Mouse (Mus musculus): ENCODE results near the gene Gm10961. TPM values are rescaled to one million over a fixed set of nuclear protein-coding genes. Genes with fewer than 3 reads are reported as not detected.
A peak's percentile ranks its signal among the peaks of the same experiment; 100 is the strongest.

The Gm10961 gene
- not detected for total RNA-seq (2021)
- long read RNA-seq, experiment 1, result 0 reads
- long read RNA-seq, experiment 2, result 0 reads

DNA sequence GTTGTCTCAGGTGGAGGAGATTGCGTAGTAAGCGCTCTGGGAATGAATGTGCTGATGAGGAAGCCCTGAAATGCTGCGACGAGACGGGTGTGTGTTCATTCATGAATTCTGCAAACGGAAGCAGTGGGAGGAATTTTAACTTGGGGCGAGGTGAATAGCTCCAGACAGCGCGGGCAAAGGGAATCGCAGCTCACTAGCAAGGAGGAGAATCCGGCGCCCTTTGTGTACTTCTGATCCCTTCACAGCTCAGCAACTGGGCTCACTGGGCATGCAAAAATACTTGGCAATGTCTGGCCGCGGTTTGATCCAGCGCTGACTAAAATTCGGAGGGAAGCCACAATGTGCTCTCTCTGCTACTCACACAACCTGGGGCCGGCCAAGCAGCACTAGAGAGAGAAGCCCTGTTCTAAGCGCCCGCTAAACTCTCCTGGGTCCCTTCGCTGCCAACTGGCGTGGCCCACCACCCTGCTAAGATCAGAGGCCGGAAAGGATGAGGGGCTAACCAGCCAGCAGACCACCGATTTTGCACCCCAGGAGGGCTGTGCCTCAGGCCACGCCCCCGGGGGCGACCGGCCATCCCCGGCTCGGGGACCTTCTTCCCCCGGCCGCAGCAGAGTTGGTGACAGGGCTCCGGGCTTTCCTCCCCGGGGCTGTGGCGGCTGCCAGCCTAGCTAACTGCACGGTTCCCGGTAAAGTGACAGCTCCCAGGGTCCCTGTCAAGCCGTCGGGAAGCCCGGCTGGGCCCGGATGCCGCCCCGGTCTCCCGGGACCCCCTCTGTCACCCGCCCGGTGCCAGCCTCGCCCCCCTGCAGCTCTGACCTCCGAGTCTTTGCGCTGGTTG lies at the start of gene Gm10961:
Gene Gm10961 (plus strand): TSS at position 641 of the 841 bp plus-strand sequence.
- DNase-seq (ENCODE audit: low spot score in 2 of 2), result peak; percentile 35 to 61
- intact Hi-C loops (cut with DNase I), result loop anchor here (5.0 kb wide), 1 partner anchor 56 kb away; no protein-coding TSS in a partner anchor

DNA sequence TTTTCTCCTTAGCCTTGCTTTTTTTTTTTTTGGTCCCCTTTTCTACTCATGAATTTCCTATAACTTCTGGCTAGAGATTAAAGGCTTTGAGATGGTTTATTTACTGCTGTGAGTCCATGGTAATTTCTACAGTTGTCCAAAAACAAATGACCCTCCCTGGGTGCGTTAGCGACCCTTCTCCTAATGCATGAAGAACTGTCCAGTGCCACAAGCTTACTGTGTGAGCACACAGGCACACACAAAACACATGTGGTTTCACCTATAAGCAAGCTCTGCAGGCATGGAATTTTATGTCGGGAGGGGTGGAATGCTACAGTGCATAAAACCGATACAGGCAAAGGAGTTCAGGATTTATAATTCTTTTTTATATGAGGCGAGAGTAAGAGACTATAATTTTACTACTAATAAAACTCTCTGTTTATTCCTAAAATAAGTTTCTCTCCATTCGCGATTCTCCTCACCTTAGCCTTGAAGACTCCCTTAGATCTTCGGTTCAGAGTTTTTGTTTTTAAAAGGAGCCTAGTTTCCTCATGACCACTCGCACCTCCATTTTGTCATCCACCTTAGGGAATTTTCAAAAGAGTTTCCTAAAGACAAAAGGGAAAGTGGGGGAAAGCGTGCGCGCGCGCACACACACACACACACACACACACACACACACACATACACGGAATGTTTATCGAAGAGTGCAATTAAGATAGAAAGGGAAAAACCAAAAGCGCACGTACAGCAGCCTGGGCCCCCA lies 48.8 kb upstream of the Gm10961 start:
- no peak for DNase-seq (ENCODE audit: low spot score in 2 of 2)
- intact Hi-C loops (cut with DNase I), result no loop called here

DNA sequence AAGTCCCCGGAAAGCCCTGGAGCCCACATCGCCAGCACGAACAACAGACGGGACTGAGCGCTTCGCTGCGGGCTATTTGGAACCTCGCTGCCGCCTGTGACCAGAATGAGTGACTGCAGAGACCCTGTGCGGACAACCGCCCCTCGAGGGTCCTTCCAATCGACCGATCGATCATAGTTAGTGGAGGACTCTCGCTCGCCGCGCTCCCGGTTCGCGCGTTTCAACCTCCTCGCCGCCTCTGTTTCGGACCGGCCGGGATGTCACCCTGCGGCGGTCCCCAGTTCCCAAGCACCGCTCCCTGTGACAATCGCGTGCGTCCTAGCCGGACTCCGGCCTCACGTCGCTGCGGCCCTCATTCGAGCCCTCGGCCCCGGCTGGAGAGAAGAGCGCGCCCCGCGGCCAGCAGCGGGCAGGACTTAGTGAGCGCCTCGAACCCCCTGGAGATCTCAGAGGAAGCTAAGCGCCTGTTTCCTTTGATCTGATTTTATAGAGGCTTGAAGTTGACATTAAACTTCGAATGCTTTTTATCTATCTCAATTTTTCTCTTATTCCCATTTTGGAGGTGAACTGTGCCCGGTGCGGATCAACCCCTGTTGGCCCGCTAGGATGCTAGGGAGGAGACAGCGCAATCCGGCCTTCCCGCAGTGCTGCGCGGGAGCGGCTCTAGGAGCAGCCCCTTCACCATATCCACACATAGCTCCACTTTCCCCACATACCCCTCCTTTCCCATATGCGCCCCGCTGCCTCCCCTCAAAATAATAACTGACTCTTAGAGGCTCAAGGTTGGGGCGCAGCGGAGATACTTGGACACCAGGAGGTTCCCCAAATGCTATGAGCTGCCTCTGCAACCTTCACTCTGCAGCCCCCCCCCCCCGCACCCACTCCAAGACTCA lies 48.0 kb upstream of the Gm10961 start:
- intact Hi-C loops (cut with DNase I), result no loop called here
- DNase-seq (ENCODE audit: low spot score in 2 of 2), result no peak

DNA sequence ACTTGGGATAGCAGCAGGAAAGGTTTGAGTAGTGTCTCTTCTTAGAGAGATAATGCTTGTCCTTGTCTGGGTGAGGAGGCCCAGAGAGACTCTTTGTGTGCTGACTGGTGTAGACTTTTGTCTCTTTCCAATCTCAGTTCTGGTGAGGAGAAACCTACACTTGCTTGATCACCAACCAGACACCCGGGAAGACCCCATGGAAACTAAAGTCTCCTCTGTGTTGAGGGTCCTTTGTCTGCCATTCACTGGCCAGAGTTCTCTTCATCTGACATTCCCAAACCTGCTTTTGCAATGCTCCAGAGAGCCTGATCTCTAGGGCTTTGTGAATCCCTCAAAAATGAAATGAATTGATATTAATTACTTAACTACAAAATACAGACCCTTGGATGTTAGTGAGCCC lies 47.2 kb upstream of the Gm10961 start:
- DNase-seq (ENCODE audit: low spot score in 2 of 2), result no peak
- intact Hi-C loops (cut with DNase I), result no loop called here

DNA sequence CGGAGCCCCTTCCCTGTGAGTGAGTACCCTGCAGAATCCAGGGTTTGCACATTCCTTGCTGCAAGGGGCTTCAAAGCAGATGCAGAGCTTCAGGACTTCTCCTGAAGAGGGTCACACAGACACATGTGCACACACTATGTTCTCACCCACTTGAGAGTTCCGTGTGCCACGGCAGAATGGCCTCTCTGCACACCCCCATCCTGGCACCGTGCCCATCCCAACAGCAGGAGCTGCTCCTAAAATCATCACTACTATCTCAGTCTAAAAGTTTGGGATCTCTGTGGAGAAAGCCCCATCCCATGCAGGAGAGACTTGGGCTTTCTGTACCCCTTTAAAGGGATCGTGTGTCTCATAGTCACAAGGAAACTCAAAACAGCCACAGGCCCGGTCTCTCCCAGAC lies 44.6 kb upstream of the Gm10961 start:
- DNase-seq (ENCODE audit: low spot score in 2 of 2), result no peak
- intact Hi-C loops (cut with DNase I), result no loop called here

DNA sequence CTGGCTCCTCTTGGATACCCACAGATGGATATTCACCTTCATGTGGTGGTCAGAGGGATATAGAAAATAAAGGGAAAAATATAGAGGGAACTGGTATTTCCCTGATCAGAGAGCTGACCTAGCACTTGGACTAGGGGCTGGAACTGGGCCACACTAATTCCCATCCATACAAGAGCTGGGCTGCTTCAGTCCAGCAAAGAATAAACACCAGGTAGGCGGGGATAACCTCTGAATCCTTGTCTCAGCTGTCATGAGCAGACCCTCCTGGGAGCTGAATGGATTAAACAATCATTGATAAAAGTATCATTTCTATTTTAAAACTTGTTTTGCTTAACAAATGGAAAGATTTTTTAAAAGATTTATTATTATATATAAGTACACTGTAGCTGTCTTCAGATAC lies 39.5 kb upstream of the Gm10961 start:
- no peak for DNase-seq (ENCODE audit: low spot score in 2 of 2)
- intact Hi-C loops (cut with DNase I), result no loop called here

DNA sequence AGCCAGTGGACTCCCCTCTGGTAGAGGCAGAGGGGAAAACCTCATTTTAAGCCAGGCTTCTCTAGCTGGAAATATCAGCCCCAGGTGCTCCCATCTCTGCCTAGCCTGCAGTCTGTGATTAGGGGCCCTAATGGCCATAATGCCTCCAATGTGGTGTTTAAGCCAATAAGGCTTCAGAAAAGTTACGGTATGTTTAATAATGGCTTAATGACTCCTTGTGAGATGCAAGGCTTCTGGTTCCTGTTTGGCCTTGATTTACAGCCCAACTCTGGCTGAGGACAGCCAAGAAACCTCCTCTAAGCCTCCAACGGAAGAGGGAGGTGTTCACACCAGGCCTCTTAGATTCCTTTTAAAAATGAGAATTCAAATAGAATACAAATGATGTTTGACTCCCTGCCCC lies 37.5 kb upstream of the Gm10961 start:
- intact Hi-C loops (cut with DNase I), result no loop called here
- DNase-seq (ENCODE audit: low spot score in 2 of 2), result no peak

DNA sequence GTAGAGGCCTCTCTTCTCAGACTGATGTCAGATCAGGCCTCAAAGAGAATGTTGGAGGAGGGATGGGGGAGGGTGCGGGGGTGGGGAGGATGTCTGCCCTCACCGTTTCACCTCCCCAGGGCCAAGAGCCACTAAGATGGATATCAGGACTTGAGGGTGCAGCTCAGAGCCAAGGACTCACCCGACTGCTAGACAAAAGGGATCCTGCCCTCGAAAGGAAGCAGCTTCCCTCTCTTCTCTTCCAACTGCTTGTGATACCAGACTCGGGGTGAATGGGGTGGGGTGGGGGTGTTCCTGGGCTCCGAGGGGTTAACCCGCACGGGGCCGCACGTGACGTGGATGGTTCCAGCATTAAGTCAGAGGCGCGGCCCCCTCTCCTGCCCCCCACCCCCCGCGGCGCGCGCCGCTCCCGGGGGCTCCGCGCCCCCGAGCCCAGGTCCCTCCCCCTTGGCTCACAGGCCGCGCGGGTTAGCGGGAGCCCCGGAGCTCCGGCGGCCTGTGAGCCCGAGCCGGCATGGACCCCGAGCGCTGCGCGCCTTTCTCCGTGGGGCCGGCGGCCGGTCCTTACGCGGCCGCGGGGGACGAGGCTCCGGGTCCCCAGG lies 36.4 kb upstream of the Gm10961 start, which contains the start of gene Alx3:
Gene Alx3 (plus strand): TSS at position 370 of the 602 bp plus-strand sequence.
- intact Hi-C loops (cut with DNase I), result no loop called here

DNA sequence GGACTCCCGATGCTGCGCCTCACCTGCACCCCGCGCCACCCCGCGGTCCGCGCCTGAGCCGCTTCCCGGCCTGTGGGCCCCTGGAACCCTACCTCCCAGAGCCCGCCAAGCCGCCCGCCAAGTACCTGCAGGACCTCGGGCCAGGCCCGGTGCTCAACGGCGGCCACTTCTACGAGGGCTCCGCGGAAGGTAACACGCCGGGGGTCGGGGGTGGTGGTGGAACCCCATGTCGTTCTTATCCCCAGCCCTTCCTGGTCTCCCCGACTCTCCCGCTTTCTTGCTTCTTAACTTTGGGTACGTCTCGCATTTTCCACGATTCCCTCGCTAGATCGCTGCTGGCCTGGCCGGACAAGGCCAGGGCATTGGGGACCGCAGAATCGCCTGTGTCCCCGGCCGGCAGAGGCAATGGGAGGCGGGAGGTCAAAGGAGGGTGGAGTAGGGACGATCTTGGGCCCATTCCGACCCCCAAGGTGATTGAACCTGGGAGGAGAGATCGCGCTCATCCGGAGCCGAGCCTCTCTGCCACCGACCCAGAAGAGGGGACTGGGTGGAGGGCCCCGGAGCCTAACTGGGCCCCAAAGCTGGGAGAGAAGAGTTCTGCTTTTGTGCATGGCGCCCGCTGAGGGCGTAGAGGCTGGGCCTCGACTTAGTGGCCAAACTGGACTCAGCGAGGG lies 35.7 kb upstream of the Gm10961 start:
- intact Hi-C loops (cut with DNase I), result no loop called here
- no peak for DNase-seq (ENCODE audit: low spot score in 2 of 2)

More for the DNA sequence above, 36.4 kb upstream of the Gm10961 start, which contains the start of gene Alx3:
- no peak for DNase-seq (ENCODE audit: low spot score in 2 of 2)

DNA sequence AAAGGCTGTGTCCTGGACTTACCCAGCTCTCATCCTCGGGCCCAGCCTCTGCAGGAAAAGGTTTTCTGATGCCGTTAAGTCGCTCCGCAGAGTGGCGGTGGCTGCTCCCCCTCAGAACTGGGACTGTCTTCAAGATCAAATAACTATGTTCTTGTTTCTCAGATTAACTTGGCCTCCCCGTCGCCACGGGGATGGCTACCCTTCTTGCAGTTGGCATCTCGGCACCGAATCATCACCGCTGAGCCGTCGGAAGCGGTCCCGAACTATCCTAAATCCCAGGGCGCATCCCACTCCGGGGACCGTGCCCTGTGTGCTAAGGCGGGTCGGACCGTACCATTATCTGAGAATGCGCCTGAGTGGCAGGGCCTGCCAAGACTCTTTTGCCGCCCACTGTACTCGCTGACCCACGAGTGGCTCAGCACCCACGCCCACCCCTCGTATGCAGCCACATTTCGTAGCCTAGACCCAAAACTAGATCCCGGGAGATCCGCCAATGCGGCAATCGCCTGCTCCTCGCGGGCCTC lies 35.1 kb upstream of the Gm10961 start:
- intact Hi-C loops (cut with DNase I), result no loop called here
- DNase-seq (ENCODE audit: low spot score in 2 of 2), result no peak

DNA sequence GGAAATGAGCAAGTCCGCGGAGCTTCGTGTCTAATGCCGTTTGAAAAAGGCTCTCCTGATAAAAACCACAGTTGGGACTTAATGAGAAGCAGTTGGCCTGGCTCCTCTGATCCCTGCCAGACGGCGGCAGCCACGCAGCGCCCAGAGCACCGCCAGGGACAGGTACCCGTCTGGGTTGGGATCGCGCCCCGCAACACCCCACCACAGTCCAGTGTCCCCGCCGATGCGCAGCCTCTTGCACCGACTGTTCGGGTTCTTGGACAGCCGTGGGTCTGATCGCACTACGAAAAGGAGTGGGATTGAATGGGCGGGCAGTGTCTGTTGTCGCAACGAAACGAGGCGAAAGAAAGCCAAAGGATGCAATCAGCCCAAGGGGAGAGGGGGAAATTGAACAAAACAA lies 34.6 kb upstream of the Gm10961 start:
- intact Hi-C loops (cut with DNase I), result no loop called here
- DNase-seq (ENCODE audit: low spot score in 2 of 2), result no peak

DNA sequence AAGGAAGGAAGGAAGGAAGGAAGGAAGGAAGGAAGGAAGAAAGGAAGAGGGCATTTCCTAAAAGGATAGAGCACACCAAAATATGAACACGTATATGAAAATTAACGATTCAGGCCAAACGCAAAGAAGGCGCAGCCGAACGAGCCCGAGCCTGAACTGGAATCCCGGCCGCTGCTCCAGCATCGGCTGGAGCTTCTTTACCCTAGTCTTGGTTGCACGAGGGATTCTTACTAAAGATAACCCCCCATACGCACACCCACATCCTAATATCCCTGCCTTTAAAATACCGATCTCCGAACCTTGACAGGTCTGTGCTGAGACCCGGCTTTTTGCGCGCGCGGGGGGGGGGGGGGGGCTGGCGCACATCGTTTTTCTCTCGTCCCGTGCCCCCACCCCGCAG lies 34.0 kb upstream of the Gm10961 start:
- intact Hi-C loops (cut with DNase I), result no loop called here
- no peak for DNase-seq (ENCODE audit: low spot score in 2 of 2)

DNA sequence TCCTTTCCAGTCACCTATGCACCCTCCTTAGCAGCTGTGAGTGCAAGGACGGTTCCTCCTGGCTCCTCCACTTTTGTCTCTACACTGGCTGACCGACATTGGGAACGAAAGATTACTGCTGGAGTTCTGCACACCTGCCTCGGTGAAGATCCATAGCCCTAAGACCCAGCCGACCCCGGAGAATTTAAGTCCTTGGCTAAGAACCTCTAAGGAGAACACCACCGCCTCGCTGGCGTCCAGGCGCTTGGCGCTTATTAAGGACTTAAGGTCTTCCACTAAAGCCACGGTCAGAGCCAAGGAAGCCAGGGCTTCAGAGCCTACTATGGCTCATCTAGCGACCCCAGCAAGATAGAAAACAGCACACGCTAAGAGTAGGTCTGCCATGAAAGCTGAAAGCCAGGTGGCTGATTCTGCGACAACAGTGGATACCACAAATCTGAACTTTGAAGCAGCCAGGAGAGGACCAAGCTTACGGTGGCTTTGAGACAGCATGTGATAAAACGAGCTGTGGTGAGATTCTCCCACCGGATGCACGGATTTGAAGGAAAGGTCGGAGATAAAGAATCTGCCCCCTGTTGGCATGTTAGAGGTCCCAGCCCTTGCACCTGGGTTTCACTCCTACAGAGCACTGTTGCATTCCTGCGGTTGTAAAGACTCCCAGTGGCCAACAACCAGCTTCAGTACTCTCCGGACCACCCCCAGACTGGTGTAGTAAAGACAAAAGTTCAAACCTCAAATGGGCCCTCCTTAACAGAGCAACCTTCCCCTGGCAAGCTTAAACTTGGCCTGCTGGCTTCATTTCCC lies 33.3 kb upstream of the Gm10961 start:
- intact Hi-C loops (cut with DNase I), result no loop called here
- no peak for DNase-seq (ENCODE audit: low spot score in 2 of 2)

DNA sequence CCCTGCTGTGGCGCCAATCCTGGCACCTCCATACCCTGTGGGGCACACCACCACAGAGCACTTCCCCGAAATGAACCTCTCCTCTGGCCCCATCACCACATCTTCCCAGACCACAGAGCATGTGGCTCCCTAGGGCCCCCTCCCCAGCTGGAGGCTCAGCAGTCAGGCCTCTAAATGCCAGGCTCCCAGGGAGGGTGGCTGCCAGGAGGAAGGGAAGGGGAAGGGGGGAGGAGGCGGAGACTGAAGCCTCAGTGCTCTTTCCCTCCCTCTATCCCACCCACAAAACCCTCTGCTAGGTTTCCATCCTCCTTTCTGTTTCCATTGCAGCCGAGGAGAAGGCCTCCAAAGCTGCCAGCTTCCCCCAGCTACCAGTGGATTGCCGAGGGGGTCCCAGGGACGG lies 31.0 kb upstream of the Gm10961 start:
- no peak for DNase-seq (ENCODE audit: low spot score in 2 of 2)
- intact Hi-C loops (cut with DNase I), result no loop called here

DNA sequence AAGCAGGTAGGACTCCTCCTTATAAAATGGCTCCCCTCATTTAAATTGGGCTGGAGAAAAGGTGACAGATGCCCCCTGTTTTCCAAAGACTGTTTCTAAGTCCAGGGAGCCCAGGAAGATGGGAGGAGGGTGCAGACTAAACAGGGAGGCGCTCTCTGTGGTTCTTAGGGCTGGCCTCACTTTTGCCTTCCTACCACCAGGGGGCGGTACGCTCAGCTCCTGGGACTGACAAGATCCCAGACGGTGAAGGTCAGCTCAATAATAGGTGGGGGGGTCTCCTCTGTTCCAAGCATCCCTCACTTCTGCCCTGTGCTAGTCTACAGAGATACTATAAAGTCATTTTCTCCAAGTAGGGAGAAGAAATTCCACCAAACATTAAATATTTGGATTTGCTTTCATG lies 25.8 kb upstream of the Gm10961 start:
- DNase-seq (ENCODE audit: low spot score in 2 of 2), result peak; percentile 43 to 45

DNA sequence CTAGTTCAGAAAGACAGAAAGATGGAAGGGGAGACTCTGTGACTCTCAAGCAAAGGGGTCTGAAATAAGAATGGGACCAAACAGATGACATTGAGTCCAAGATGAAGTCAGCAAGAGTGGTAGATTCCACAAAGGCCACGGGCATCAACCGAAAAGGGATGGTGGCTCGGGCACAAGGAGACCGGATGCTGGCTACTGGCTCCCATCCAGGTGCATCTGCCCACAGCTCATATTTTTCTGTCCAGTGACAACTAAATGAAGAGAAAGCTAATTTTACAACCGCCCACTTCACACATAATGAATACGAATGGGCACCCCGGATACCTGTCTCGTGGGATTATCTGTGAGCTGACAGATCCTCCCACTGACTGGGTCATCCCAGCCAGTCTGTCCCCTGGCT lies 23.9 kb upstream of the Gm10961 start:
- intact Hi-C loops (cut with DNase I), result no loop called here
- no peak for DNase-seq (ENCODE audit: low spot score in 2 of 2)

More for the DNA sequence above, 25.8 kb upstream of the Gm10961 start:
- intact Hi-C loops (cut with DNase I), result no loop called here

DNA sequence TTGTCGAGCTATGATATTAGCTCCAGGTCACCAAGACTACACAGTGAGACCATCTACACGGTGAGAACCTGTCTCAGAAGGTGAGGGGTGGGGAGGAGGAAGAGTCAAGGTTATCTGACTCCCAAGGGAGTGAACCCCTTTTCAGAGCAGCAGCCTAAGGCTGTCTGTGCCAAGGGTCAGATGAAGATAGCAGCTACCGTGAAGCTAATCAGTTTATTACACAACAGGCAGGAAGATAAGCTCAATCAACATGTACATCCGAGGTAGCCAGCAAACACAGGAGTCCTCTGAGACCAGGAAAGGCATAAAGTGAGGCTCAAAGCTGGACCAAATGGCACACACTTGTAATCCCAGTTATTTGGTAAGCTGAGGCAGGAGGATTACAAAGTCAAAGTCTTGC lies 22.3 kb upstream of the Gm10961 start:
- intact Hi-C loops (cut with DNase I), result no loop called here
- no peak for DNase-seq (ENCODE audit: low spot score in 2 of 2)

DNA sequence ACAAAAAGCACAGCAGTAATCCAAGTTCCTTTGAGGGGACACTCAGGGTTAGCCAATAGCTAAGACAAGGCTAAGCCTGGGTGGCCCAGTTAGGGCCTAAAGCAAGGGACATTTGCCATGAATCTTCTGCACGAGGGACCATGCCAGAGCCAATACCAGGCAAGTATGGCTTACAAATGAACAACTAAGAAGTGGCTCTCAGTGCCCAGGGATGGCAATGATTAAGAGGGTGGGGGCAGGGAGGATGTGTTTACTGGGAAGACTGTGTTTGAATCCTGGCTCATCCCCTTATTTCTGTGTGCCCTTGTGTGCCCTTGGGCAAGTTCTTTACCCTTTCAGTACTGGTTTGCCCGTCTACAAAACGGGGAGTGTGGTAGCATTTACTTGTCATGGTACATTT lies 21.7 kb upstream of the Gm10961 start:
- intact Hi-C loops (cut with DNase I), result no loop called here
- DNase-seq (ENCODE audit: low spot score in 2 of 2), result no peak
